9 mouse cellular contexts compared by ENCODE assay signal in genomic region chr10:49256247-49256939, GRCm38 (mm10).
DNase-seq lines count a peak whose midpoint lies in the region; ATAC-seq and TF ChIP-seq lines count a peak whose summit lies in the region.
"Had no signal": no experiment of that assay in that cellular context is flagged by ENCODE, and none has a peak within 500 bp of the region (broad histone marks: within the 10 kb centered on the region; RNA-seq: fewer than 3 reads in every experiment).

No protein-coding gene starts in this region.

- H3K9ac ChIP-seq in embryonic facial prominence, embryonic 14.5 days (ENCODE audit: low read depth, low read length): no peak overlapping the region
- H3K9ac ChIP-seq in hindbrain, postnatal 0 days (replicated peaks; ENCODE audit: low read length): no peak overlapping the region
- H3K9ac ChIP-seq in heart, adult 2 months (ENCODE audit: low read depth, low read length): no peak overlapping the region

- H3K27ac ChIP-seq in left cerebral cortex, adult 2 months: peak overlapping the region; percentile 22; the same call in 1 of the 2 replicates
- H3K27ac ChIP-seq in embryonic facial prominence, embryonic 14.5 days (replicated peaks; ENCODE audit: low read depth, low read length): no peak overlapping the region
- 0 out of 2 replicates have a peak overlapping the region, but pooled peaks have one; percentile 22 for H3K27ac ChIP-seq in hindbrain, postnatal 0 days
- no peak overlapping the region for H3K27ac ChIP-seq in heart, adult 2 months

- no peaks in the 10 kb centered on the region for H3K4me1 ChIP-seq in embryonic facial prominence, embryonic 14.5 days (ENCODE audit: control insufficient read depth, insufficient read depth, low read length)
- H3K4me1 ChIP-seq in hindbrain, postnatal 0 days (ENCODE audit: insufficient read depth, low read length): no peaks in the 10 kb centered on the region
- H3K4me1 ChIP-seq in heart, adult 2 months (ENCODE audit: control insufficient read depth, insufficient read depth, low read length): no peaks in the 10 kb centered on the region

- H3K9me3 ChIP-seq in embryonic facial prominence, embryonic 14.5 days (ENCODE audit: control insufficient read depth, low read length): no peaks in the 10 kb centered on the region
- no peaks in the 10 kb centered on the region for H3K9me3 ChIP-seq in hindbrain, postnatal 0 days (ENCODE audit: low read length)

- H3K4me2 ChIP-seq in embryonic facial prominence, embryonic 14.5 days (ENCODE audit: low read depth, low read length): no peak overlapping the region
- no peak overlapping the region for H3K4me2 ChIP-seq in hindbrain, postnatal 0 days (ENCODE audit: low read depth, low read length)

- TF ChIP-seq CTCF in left cerebral cortex, adult 2 months (IDR thresholded peaks at IDR 0.05): peak; percentile 26
- TF ChIP-seq CTCF in hindbrain, postnatal 0 days (IDR thresholded peaks at IDR 0.05; ENCODE audit: low read depth): no peak; the same call in 1 of the 2 replicates
- TF ChIP-seq CTCF in heart, adult 2 months (IDR thresholded peaks at IDR 0.05): no peak

- intact Hi-C loops in left cerebral cortex, adult 2 months (cut with DNase I): loop anchor here (10.0 kb wide), 2 partner anchors 258 to 528 kb away; partner anchors contain the start of gene Grik2
- intact Hi-C loops in left cerebral cortex, postnatal 36 days (cut with DNase I): no loop called here
- intact Hi-C loops in heart, adult 2 months (cut with DNase I): no loop called here

- no peaks in the 10 kb centered on the region for H3K36me3 ChIP-seq in embryonic facial prominence, embryonic 14.5 days (ENCODE audit: control insufficient read depth, insufficient read depth, low read length)
- no peaks in the 10 kb centered on the region for H3K36me3 ChIP-seq in hindbrain, postnatal 0 days (ENCODE audit: insufficient read depth, low read length)
- H3K36me3 ChIP-seq in heart, adult 2 months (ENCODE audit: control insufficient read depth, insufficient read depth, low read length): no peaks in the 10 kb centered on the region

- no peak for DNase-seq in left cerebral cortex, adult 2 months (ENCODE audit: extremely low spot score in 1 of 2, low spot score in 2 of 2)
- no peak for DNase-seq in left cerebral cortex, postnatal 36 days (ENCODE audit: low spot score in 2 of 2)
- DNase-seq in embryonic facial prominence, embryonic 14.5 days (ENCODE audit: low spot score): peak; percentile 75
- DNase-seq in hindbrain, postnatal 0 days (ENCODE audit: low spot score): peak; percentile 52
- DNase-seq in retina, postnatal 7 days (ENCODE audit: low read depth, low spot score): peak; percentile 27
- no peak for DNase-seq in lung, adult 18-20 months
- no peak for DNase-seq in gastrocnemius, postnatal 10 days
- no peak for DNase-seq in heart, adult 2 months
- DNase-seq: cerebellum, adult 11 months had no signal

- H3K27me3 ChIP-seq in embryonic facial prominence, embryonic 14.5 days (replicated peaks; ENCODE audit: control insufficient read depth, insufficient read depth, low read length): no peaks in the 10 kb centered on the region
- H3K27me3 ChIP-seq in hindbrain, postnatal 0 days (ENCODE audit: insufficient read depth, low read length): no peaks in the 10 kb centered on the region
- H3K27me3 ChIP-seq in heart, adult 2 months (ENCODE audit: control insufficient read depth, insufficient read depth, low read length): no peaks in the 10 kb centered on the region

- no peak overlapping the region for H3K4me3 ChIP-seq in left cerebral cortex, adult 2 months
- no peak overlapping the region for H3K4me3 ChIP-seq in embryonic facial prominence, embryonic 14.5 days (ENCODE audit: low read depth, low read length)
- no peak overlapping the region for H3K4me3 ChIP-seq in hindbrain, postnatal 0 days (ENCODE audit: low read length)
- H3K4me3 ChIP-seq in heart, adult 2 months: no peak overlapping the region

- peak; percentile 86 for ATAC-seq in embryonic facial prominence, embryonic 14.5 days (ENCODE audit: low read depth)
- ATAC-seq in hindbrain, postnatal 0 days: peak; percentile 79

- no peaks in the 10 kb centered on the region for H3K79me2 ChIP-seq in heart, adult 2 months (replicated peaks; ENCODE audit: control insufficient read depth, insufficient read depth, low read length)

- no peak for TF ChIP-seq EP300 in heart, adult 2 months (IDR thresholded peaks at IDR 0.05; ENCODE audit: insufficient read depth, low read depth, low read length)

- TF ChIP-seq POLR2A in heart, adult 2 months (IDR thresholded peaks at IDR 0.05; ENCODE audit: insufficient read depth, low read depth, low read length): no peak

- 12% methylated on average over 2 of the region's 2 CpGs for WGBS in embryonic facial prominence, embryonic 14.5 days
- 13% methylated on average over 2 of the region's 2 CpGs for WGBS in hindbrain, postnatal 0 days
- WGBS in heart, adult 2 months: 15% methylated on average over 2 of the region's 2 CpGs

Comparison
In these comparisons a context has a peak if more than half of its experiments do, and no peak if none do; other contexts are left out.
1. DNase-seq: peak in embryonic facial prominence, embryonic 14.5 days (single experiment), hindbrain, postnatal 0 days (single experiment) and retina, postnatal 7 days (single experiment); none in left cerebral cortex, adult 2 months (0 of 2), left cerebral cortex, postnatal 36 days (0 of 2), lung, adult 18-20 months (0 of 2), gastrocnemius, postnatal 10 days (single experiment) and heart, adult 2 months (0 of 2).
2. H3K27ac ChIP-seq: peak in left cerebral cortex, adult 2 months (single experiment) and hindbrain, postnatal 0 days (single experiment); none in embryonic facial prominence, embryonic 14.5 days (single experiment) and heart, adult 2 months (single experiment).